Mouse (Mus musculus) ovary, adult 18-20 months (tissue): ENCODE results near the gene Fam111a.

Source experiments
- DNase-seq: peaks from one replicate; pipeline ENCODE4 v3.0.0; 2022; ENCODE audit warnings: low spot score, mixed read lengths

The Fam111a gene

GRCm38 (mm10) chr19:12613646-12614045, 68.1 kb downstream of the Fam111a start:
- DNase-seq = no peak

GRCm38 (mm10) chr19:12633176-12633575, 87.6 kb downstream of the Fam111a start, which contains the start of gene Glyat:
TSS of gene Glyat (plus strand) at chr19:12633308.
- DNase-seq = no peak

- no peak for DNase-seq
Measured at GRCm38 (mm10) chr19:12634259-12634658, 88.7 kb downstream of the Fam111a start.

- DNase-seq = no peak
Measured at GRCm38 (mm10) chr19:12634963-12635362, 89.4 kb downstream of the Fam111a start.

GRCm38 (mm10) chr19:12636863-12637262, 91.3 kb downstream of the Fam111a start:
- DNase-seq = no peak

GRCm38 (mm10) chr19:12638049-12638448, 92.5 kb downstream of the Fam111a start:
- DNase-seq = no peak
